Mouse (Mus musculus): Measurements from ENCODE around the gene Dnajc16. TPM values are rescaled to one million over a fixed set of nuclear protein-coding genes. Genes with fewer than 3 reads are reported as not detected.
"Not testable (repeated sequence)": the region's sequence is repeated elsewhere in the genome, so short reads cannot be mapped to it uniquely, and the experiment has no call there.

Dnajc16 gene
- total RNA-seq, 4 experiments from 2014 or later, result 11.6 to 13.9 (median 13.8) TPM

DNA sequence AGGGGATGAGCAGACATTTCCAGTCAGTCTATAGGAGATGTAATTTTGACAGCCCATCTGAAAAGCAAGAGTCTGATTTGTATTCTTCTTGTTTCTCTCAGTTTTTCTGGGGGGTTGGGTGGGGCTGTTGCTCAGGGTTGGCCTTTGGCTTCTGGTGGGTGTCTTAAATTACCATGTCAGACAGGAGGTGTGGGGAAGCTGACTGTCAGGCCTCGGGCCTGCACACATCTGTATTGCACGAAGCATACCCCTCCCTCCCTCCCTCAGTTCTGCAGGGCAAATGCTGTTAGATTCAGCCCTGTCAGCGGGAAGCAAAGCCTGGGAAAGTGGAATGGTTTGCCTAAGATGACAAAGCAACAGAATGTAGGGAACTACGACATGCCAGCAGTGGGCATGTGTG, 6.2 kb upstream of the Dnajc16 start:
- DNase-seq (ENCODE audit: low spot score in 2 of 2), result no peak

DNA sequence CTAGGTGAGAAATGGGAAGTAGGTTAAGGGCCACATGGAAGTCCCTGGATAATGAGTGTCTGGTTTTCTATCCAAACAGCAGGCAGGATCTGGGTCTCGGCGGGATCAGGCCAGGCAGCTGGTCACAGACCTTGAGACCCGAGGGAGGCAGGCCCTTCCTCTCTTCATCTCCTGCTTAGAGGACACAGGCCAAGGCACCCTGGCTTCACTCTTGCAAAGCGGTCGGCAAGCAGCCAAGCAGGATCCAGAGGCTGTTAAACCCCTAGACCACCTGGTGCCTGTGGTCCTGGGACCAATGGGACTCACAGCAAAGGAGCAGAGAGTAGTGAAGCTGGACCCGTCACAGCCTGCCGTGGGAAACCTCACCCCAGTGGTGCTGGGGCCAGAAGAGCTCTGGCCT, 5.6 kb upstream of the Dnajc16 start:
- DNase-seq (ENCODE audit: low spot score in 2 of 2), result no peak

DNA sequence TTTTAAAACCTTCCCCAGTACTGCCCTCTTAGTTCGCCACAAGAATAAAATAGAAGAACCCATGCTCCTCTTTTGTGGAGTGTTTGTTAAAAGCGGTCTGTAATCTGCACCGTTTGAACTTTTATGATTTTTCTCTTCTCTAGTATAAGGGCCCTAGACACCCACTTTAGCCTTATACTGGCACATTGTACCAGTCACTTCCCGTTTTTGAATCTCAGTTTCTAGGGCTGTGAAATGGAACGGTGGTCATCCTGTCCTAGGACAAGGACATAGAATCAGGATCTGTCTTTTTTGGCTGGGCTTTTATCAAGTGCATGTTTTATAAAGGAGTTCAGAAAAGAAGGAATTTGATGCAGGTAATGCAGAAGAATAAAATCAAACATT, 3.4 kb upstream of the Dnajc16 start:
- DNase-seq (ENCODE audit: low spot score in 2 of 2), result no peak

- DNase-seq (ENCODE audit: low spot score in 2 of 2), result peak; percentile 96 to 97
Observed at GRCm38 (mm10) chr4:141793282-141794151, 2.8 kb upstream of the Dnajc16 start, which contains the start of gene Casp9. Gene Casp9, plus strand, starts transcription at chr4:141793612.

DNA sequence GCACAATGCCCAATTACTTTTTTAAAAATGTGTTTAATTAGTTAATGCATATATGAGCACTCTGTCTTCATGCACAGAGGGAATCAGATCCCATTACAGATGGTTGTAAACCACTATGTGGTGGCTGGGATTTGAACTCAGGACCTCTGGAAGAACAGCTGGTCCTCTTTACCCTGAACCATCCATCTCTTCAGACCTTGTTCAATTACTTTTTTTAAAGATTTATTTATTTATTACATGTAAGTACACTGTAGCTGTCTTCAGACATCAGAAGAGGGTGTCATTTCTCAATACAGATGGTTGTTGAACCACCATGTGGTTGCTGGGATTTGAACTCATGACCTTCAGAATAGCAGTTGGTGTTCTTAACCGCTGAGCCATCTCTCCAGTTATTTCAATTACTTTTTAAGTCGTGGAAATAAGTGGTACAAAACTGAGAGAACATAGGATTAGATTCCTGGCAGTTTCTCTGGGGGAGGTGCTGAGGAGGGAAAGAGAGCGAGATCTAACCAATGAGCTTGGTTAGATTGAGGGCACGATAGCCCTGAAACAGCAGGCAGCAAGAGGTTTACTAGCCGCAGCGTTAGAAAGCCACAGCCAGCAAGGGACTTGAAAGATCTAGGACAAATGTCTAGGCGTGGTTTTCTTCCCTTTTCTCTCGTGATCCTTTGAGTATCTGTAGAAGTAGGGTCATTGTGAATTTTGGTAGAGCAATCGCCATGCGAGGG, 2.0 kb upstream of the Dnajc16 start:
- DNase-seq (ENCODE audit: low spot score in 2 of 2), result no peak

GRCm38 (mm10) chr4:141791951-141792350, 1.2 kb upstream of the Dnajc16 start:
- DNase-seq (ENCODE audit: low spot score in 2 of 2), result no peak

DNA sequence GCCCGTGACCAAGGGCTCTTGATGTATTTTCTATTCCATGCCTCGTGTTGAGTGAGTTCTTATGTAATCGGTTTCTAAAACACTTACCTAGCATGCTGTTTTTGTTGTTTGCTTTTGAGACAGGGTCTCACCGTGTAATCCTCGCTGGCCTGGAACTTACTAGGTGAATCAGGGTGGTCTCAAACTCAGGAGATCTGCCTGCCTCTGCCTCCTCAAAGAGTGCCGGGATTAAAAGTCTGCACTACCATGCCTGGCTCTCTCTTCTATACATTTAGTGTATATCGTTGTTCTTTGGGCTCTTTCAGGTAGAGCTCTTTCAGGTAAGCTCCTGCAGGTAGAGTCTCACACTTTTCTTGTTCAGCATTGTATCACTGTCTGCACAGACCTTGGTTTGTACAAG, 755 bp upstream of the Dnajc16 start:
- DNase-seq (ENCODE audit: low spot score in 2 of 2), result no peak

- no peak for DNase-seq (ENCODE audit: low spot score in 2 of 2)
Observed at GRCm38 (mm10) chr4:141789564-141790218, 1.0 kb downstream of the Dnajc16 start.

GRCm38 (mm10) chr4:141787462-141787861, 3.3 kb downstream of the Dnajc16 start:
- DNase-seq (ENCODE audit: low spot score in 2 of 2), result no peak

GRCm38 (mm10) chr4:141787046-141787445, 3.7 kb downstream of the Dnajc16 start:
- no peak for DNase-seq (ENCODE audit: low spot score in 2 of 2)

GRCm38 (mm10) chr4:141786141-141786540, 4.6 kb downstream of the Dnajc16 start:
- DNase-seq (ENCODE audit: low spot score in 2 of 2), result no peak

- DNase-seq (ENCODE audit: low spot score in 2 of 2), result no peak
Observed at GRCm38 (mm10) chr4:141784835-141785234, 5.9 kb downstream of the Dnajc16 start.

GRCm38 (mm10) chr4:141781201-141781985, 9.3 kb downstream of the Dnajc16 start:
- DNase-seq (ENCODE audit: low spot score in 2 of 2), result no peak

DNA sequence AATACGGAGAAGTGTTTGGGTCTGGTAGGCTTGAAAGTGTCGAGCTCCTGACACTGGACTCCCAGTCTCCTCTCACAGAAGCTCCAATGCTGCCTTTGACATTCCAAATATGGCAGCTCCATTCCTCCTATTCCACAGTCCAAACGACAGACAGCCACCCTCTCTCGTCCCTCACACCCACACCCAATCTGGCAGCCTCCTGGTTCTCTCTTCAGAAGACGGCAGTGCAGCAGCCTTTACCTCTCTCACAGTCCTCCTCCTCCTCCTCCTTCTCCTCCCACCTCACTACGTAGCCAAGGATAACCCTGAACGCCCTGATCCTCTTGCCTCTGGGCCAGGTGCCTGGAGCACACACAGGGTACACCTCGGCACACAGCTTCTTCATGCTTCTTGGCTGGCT, 10.9 kb downstream of the Dnajc16 start:
- no peak for DNase-seq (ENCODE audit: low spot score in 2 of 2)

- DNase-seq (ENCODE audit: low spot score in 2 of 2), result not testable (repeated sequence)
Observed at GRCm38 (mm10) chr4:141773019-141773418, 17.7 kb downstream of the Dnajc16 start.

GRCm38 (mm10) chr4:141771823-141772222, 18.9 kb downstream of the Dnajc16 start:
- DNase-seq (ENCODE audit: low spot score in 2 of 2), result no peak

DNA sequence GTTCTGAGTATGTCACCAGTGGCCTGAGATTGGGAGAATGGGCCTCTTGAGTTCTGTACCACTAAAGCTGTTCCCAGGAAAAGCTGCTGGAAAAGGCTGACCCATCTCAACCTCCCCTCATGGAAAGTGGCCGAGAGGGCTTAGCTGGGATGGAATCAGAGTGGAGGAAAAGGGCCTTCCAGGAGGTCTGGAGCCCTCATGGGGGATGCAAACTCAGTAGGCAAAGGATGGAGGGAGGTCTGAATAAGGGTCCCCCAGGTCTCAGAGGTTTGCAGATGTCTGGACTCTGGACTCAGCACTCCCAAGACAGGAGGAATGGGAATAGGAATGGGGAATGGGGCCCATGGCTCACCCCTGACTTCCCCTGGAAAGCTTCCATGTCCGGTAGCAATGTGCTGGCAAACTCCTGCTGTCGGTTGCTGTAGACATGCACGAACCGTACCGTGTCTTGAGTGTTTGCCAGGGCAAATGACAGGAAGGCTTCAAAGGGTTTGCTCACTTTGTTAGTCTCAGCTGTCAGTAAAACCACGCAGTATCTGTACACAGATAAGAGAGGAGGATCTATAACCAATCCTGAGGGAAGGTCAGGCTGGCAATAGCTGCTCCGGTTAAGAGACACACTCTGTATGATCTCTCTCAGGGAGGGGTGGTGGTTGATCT, 21.1 kb downstream of the Dnajc16 start:
- no peak for DNase-seq (ENCODE audit: low spot score in 2 of 2)

- no peak for DNase-seq (ENCODE audit: low spot score in 2 of 2)
Observed at GRCm38 (mm10) chr4:141767353-141768036, 23.2 kb downstream of the Dnajc16 start.

DNA sequence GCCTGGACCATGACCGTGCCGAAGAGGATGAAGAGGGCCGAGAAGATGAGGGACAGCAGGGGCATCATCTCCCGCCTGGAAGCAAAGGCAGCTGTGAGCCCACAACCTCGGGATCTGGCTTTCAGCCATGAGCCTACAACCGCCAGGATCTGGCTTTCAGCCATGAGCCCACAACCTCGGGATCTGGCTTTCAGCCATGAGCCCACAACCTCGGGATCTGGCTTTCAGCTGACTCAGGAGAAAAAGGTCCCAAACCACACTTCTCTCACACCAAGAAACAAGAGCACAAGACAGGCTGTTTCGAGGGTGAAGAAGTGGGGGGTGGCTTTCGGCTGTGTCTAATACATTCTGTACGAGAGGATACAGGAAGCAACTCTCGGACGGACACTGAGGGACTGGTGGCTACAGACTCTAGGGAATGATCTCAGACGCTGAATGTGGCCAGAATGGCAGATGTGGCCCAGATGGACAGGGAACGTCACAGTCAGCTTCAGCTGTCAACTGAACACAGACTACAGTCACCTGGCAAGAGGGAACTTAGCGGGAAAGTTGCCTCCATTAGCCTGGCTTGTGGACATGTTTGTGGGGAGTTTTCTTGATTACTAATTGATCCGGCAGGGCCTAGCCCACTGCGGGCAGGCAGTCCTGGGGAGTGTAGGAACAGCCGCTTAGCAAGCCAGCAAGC, 23.9 kb downstream of the Dnajc16 start:
- DNase-seq (ENCODE audit: low spot score in 2 of 2), result no peak

DNA sequence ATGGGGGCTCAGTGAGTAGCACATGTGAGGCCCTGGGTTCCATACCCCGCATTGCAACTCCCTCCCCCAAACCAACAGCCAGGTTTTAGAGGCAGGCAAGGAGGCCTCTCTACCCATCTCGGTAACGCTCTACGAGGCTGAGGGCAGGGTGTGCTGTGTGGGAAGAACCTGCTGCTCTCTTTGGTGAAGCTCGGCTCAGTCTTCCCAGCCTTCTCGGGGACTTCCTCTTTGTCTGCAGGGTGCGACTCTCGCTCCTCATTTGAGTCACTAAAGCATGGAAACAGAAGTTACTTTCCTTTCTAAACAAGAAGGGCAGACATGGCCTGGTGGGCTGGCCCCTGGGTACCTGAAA, 24.4 kb downstream of the Dnajc16 start:
- DNase-seq (ENCODE audit: low spot score in 2 of 2), result no peak

All from gastrocnemius, adult 8-10 months (tissue).